Mouse (Mus musculus) left cerebral cortex, postnatal 10 days (tissue): ENCODE data around the gene Mlec. TPM values are rescaled to one million over a fixed set of nuclear protein-coding genes. Genes with fewer than 3 reads are reported as not detected.
A peak's percentile ranks its signal among the peaks of the same experiment; 100 is the strongest.
"Not testable (repeated sequence)": the region's sequence is repeated elsewhere in the genome, so short reads cannot be mapped to it uniquely, and the experiment has no call there.

Source experiments
- DNase-seq, 2 experiments: peaks; one replicate each; pipeline ENCODE4 v3.0.0; 2021 to 2022; ENCODE audit warnings: low spot score in 2 of 2, mixed read lengths in 1 of 2; ENCODE audit errors: extremely low spot score in 1 of 2
- intact Hi-C: fragments of 180-260 bp; cut with DNase I; formaldehyde crosslinking; loops from one replicate; pipeline ENCODE4 v1.15.1; 2025
- total RNA-seq, 2 experiments: library from RNA; stranded (reverse); gene quantifications; 2 replicates each; pipeline ENCODE4 v1.2.3; 2021

The Mlec gene
- total RNA-seq, 2 experiments from 2014 or later = 68.0 to 72.3 TPM

GRCm38 (mm10) chr5:115183482-115183881 lies 25.5 kb upstream of the Mlec start:
- intact Hi-C loops = no loop called here
- no peak for DNase-seq

- intact Hi-C loops = no loop called here
- DNase-seq = no peak
Measured at GRCm38 (mm10) chr5:115182925-115183324, 24.9 kb upstream of the Mlec start.

GRCm38 (mm10) chr5:115181248-115181940 lies 23.4 kb upstream of the Mlec start:
- intact Hi-C loops = no loop called here

DNA sequence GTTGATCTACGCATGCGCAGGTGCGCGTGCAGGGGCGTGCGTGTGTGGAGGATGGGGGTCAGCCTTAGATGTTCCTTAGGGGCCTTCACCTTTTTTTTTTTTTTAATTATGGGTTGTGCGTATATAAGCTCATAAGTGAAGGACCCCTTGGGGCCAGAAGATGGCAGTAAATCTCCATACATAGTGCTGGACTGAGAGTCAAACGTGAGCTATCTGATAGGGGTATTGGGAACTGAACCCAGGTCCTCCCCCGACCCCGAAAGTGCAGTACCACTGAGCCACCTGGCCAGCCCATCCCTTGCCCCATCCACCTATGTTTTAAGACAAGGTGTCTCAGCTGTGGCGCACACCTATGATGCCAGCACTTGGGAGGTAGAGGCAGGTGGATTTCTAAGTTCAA lies 21.6 kb upstream of the Mlec start:
- intact Hi-C loops = no loop called here
- no peak for DNase-seq

More at GRCm38 (mm10) chr5:115181248-115181940, 23.4 kb upstream of the Mlec start:
- peak in 1 of 2 experiments; percentile 59 for DNase-seq

DNA sequence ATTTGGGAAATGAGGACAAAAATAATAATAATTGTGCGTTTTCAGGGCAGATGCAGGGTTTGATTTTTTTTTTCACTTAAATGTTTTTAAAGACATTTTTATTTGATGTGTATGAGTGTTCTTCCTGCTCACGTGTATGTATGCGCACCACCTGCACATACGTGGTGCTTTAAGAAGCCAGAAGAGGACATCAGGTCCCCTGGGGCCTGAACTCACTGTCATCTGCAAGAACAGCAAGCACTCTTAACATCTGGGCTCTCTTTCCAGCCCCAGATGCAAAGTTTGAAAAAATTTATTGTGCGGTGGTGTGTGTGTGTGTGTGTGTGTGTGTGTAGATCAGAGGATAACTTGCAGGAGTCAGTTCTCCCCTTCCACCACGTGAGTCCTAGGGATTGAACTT lies 19.9 kb upstream of the Mlec start:
- DNase-seq = no peak
- intact Hi-C loops = no loop called here

DNA sequence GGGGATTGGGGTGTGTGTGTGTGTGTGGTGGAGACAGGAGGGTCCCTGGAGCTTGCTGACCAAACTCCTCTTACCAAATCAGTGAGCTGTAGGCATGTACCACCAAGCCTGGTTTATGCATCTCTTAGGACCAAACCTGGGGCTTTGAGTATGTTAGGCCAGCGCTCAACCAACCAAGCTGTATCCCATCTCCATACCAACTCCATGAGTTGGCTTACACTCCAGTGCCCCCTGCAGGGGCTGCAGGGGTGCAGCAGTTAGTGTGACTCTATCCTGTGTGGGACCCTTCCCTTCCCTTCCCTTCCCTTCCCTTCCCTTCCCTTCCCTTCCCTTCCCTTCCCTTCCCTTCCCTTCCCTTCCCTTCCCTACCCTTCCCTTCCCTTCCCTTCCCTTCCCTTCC lies 16.6 kb upstream of the Mlec start:
- intact Hi-C loops = loop anchor here (5.0 kb wide), 1 partner anchor 58 kb away; no protein-coding TSS in a partner anchor
- no peak for DNase-seq

GRCm38 (mm10) chr5:115170150-115170549 lies 12.2 kb upstream of the Mlec start:
- intact Hi-C loops = loop anchor here (5.0 kb wide), 1 partner anchor 62 kb away; no protein-coding TSS in a partner anchor
- DNase-seq = peak in 1 of 2 experiments; percentile 34

DNA sequence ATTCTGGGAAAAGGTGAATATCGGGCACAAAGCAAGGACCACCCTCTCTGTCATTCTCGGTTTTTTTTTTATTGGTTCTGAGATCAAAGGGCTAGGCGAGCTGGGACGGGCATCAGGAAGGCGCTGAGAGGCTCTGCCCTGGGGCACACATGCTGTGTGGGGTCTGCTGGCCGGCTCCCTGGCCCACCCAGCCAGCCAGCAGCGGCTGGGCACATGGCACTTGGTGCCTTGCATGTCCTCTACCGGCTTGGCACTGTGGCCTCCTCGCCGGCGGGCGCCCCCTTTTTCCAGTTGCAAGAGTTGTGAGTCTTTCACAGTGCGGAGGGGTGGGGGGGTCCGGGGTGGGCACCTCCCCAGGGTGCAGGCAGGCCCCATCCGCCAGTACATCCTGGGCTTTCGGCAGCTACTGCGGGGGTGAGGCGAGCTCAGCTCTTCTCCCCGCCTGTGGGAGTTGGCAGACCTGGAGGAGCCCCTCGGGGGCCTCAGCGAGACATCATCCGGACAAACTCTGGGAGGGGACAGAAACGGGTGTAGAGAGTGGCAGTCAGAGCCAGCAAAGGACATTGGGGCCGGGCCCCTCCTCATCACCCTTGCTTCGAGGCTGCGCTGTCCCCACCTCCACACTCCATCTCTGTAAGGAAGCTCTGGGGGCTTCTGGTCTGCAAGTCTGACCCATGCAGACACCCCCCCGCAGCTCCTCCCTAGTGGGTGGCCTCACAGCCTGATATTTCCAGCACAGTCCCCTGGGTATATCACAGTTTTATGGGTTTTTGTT lies 10.8 kb upstream of the Mlec start:
- DNase-seq = peak in 1 of 2 experiments; percentile 29
- intact Hi-C loops = no loop called here

GRCm38 (mm10) chr5:115167396-115167795 lies 9.4 kb upstream of the Mlec start:
- peak in 1 of 2 experiments; percentile 38 for DNase-seq
- intact Hi-C loops = no loop called here

DNA sequence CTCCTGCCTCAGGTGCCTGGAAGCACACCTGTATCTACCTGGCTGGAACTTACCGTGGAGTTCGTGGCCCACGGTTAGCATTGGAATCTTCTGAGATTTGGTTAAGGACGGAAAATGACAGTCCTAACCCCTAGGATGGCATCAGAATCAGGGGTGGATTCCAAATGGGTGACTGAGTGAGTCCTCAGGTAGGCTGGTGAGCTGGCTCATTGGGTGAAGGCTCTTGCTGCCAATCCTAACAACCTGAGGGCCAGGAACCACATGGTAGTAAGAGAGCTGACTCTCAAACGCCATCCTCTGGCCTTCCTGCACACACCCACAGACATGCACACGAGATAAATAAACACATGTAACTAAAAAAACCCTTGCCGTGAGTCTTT lies 8.8 kb upstream of the Mlec start:
- intact Hi-C loops = no loop called here
- DNase-seq = no peak

GRCm38 (mm10) chr5:115165895-115166814 lies 8.2 kb upstream of the Mlec start:
- intact Hi-C loops = no loop called here
- peak in 1 of 2 experiments; percentile 28 for DNase-seq

GRCm38 (mm10) chr5:115165351-115165750 lies 7.4 kb upstream of the Mlec start:
- DNase-seq = no peak
- intact Hi-C loops = no loop called here

- intact Hi-C loops = loop anchor here (5.0 kb wide), 1 partner anchor 37 kb away; no protein-coding TSS in a partner anchor
- not testable (repeated sequence) for DNase-seq
Measured at GRCm38 (mm10) chr5:115164446-115164845, 6.5 kb upstream of the Mlec start.

DNA sequence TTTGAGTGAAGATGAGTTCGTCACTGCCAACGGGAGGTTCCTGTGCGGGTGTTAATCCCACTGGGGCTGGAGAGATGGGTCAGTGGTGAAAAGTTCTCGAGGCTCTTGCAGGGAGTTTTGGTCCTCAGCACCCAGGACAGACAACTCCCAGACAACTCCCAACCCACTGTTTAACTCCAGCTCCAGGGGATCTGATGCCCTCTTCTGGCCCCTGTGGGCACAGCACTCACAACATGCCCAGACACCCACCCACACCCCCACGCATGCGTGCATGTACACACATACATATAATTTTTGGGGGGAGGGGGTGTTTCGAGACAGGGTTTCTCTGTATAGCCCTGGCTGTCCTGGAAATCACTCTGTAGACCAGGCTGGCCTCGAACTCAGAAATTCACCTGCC lies 5.6 kb upstream of the Mlec start:
- peak in 1 of 2 experiments; percentile 70 for DNase-seq
- intact Hi-C loops = loop anchor here (5.0 kb wide), 1 partner anchor 36 kb away; no protein-coding TSS in a partner anchor

GRCm38 (mm10) chr5:115161940-115162279 lies 3.9 kb upstream of the Mlec start:
- intact Hi-C loops = loop anchor here (5.0 kb wide), 1 partner anchor 35 kb away; no protein-coding TSS in a partner anchor
- DNase-seq = not testable (repeated sequence)

- intact Hi-C loops = loop anchor here (5.0 kb wide), 1 partner anchor 34 kb away; no protein-coding TSS in a partner anchor
Measured at GRCm38 (mm10) chr5:115161064-115161939, 3.3 kb upstream of the Mlec start.

DNA sequence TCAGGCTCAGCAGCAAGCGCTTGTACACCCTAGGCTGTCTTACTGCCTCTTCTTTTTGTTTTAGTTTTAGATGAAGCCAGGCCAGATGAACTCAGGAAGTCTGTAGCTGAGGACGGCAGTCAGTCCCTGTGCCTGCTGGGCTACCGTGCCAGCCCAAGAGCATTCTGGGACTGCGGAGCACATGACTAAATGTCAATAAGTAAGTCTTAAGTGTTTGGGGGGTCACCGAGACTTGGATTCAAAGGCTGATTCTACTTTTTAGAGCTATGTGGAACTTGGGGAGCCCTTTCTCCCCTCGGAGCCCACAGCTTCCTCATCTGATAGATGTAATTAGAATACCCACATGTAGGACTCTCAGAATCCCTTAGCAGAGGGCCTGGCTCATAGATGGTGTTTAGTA lies 2.7 kb upstream of the Mlec start:
- DNase-seq = no peak
- intact Hi-C loops = loop anchor here (5.0 kb wide), 1 partner anchor 33 kb away; no protein-coding TSS in a partner anchor

More at GRCm38 (mm10) chr5:115161064-115161939, 3.3 kb upstream of the Mlec start:
- no peak for DNase-seq

DNA sequence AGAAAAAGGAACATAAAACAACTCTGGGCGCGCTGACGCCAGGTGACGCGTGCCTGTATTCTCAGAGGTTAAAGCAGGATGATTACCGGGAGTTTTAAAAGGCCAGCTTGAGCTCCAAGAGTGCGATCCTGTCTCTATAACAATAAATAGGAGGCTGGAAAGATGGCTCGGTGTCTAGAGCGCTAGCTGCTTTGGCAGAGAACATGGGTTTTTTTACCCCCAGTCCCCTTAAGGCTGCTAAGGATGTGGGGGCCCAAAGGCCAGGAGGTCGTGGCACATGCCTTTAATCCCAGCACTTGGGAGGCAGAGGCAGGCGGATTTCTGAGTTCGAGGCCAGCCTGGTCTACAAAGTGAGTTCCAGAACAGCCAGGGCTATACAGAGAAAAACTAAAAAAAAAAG lies 1.2 kb upstream of the Mlec start:
- DNase-seq = no peak
- intact Hi-C loops = no loop called here
